Mouse (Mus musculus) heart, adult 2 months (tissue): ENCODE results near the gene Gnao1.

Source experiments
- CTCF ChIP-seq: fragments of 200-600 bp; IDR thresholded peaks from 2 replicates; pipeline ENCODE4 v1.8.1; 2022; ENCODE audit warnings: antibody characterized with exemption, mild to moderate bottlenecking, moderate library complexity
- EP300 ChIP-seq: fragments of 200-500 bp; IDR thresholded peaks from 2 replicates; pipeline ENCODE4 v1.6.1; 2011; ENCODE audit warnings: low read depth, low read length, control low read depth; ENCODE audit not compliant: insufficient read depth
- POLR2A ChIP-seq: fragments of 200-500 bp; IDR thresholded peaks from 2 replicates; pipeline ENCODE4 v1.6.1; 2011; ENCODE audit warnings: mild to moderate bottlenecking, low read depth, low read length, control low read depth; ENCODE audit not compliant: insufficient read depth

DNA sequence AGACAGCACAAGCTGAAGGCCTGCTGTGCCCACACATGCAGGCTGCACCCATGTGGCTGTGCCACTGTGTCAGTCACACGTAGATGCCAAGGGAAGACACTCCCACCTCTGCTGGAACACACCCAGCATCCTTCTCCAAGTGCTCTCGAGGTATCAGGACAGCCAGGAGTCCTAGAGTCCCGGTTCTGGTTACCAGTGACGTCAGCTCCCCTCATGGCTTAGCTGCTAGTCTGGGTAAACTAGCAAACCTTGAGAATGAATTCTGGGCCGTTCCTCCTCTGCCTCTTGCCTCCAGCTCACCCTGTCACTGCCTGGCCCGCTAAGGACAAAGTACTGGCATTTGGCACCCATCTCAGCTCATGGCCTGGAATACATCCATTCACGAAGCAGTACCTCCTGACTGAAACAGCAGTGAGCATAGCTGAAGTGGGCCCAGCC is 114.2 kb downstream of the Gnao1 start:
- TF ChIP-seq EP300 (no peak), POLR2A (no peak), CTCF (no peak)
